Mouse (Mus musculus) bone marrow macrophage, adult 2 months (primary cell): ENCODE results near the gene Cdk19.

Experiments used
- CTCF ChIP-seq: IDR thresholded peaks from 2 replicates; pipeline ENCODE4 v1.5.1; 2012; ENCODE audit warnings: low read depth, mild to moderate bottlenecking, low read length, moderate library complexity
- POLR2A ChIP-seq: IDR thresholded peaks from 2 replicates; pipeline ENCODE4 v1.6.1; 2012; ENCODE audit warnings: mild to moderate bottlenecking, low read depth, low read length, borderline replicate concordance

DNA sequence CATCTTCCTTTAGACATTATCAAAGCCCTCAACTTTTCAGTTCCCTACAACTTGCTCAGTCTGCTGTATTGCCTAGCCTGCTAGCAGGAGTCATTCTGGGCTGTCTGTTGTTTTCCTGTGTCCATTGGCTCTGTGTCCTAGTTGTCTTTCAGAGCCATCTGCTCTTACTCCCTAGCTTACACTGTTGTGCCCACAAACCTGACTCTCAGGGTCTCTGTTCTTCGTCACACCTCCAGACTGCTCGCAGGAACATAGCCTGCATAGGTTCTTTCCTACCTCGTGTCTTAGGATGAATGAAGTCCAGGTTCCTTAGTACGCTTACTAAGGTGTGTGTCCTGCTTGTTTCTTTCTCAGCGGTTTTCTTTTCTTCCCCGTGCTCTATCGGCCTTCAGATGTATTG, 35.5 kb downstream of the Cdk19 start:
- TF ChIP-seq POLR2A (no peak), CTCF (no peak)
